Mouse (Mus musculus) liver, postnatal 0 days (tissue): ENCODE measurements around the gene Tinagl1. TPM values are rescaled to one million over a fixed set of nuclear protein-coding genes. Genes with fewer than 3 reads are reported as not detected.

Source experiments
- ATAC-seq: fragments of 200-750 bp; cut with Nextera tagmentation; 2 replicates; pipeline ENCODE4 v1.8.0; 2017; ENCODE audit warnings: mild to moderate bottlenecking, moderate library complexity
- DNase-seq: peaks from one replicate; pipeline ENCODE4 v3.0.0-alpha.2; 2016
- H3K27ac ChIP-seq: fragments of 300-500 bp; sonication (generic); 2 replicates; pipeline ENCODE4 v1.5.1; 2014; ENCODE audit warnings: antibody characterized with exemption, moderate library complexity, mild to moderate bottlenecking, low read depth
- H3K27me3 ChIP-seq: fragments of 300-500 bp; sonication (generic); 2 replicates; pipeline ENCODE4 v1.6.1; 2014; ENCODE audit warnings: low read length, control low read depth, mixed read lengths; ENCODE audit not compliant: insufficient read depth
- H3K36me3 ChIP-seq: fragments of 300-500 bp; sonication (generic); replicated peaks from 2 replicates; pipeline ENCODE4 v1.6.1; 2014; ENCODE audit warnings: mild to moderate bottlenecking, control low read depth, low read length, moderate library complexity, mixed read lengths; ENCODE audit not compliant: insufficient read depth
- H3K4me1 ChIP-seq: fragments of 300-500 bp; sonication (generic); 2 replicates; pipeline ENCODE4 v1.6.1; 2014; ENCODE audit warnings: antibody characterized with exemption, mild to moderate bottlenecking, control low read depth; ENCODE audit not compliant: insufficient read depth
- H3K4me2 ChIP-seq: fragments of 300-500 bp; sonication (generic); 2 replicates; pipeline ENCODE4 v1.6.1; 2014; ENCODE audit warnings: low read depth, mild to moderate bottlenecking, low read length, moderate library complexity, mixed read lengths
- H3K4me3 ChIP-seq: fragments of 300-500 bp; sonication (generic); 2 replicates; pipeline ENCODE4 v1.5.1; 2014; ENCODE audit warnings: low read depth, low read length
- H3K9ac ChIP-seq: fragments of 300-500 bp; sonication (generic); replicated peaks from 2 replicates; pipeline ENCODE4 v1.6.1; 2014; ENCODE audit warnings: mild to moderate bottlenecking, moderate library complexity
- H3K9me3 ChIP-seq: fragments of 300-500 bp; sonication (generic); 2 replicates; pipeline ENCODE4 v1.6.1; 2016; ENCODE audit warnings: mild to moderate bottlenecking, control low read depth, low read length, mixed read lengths
- CTCF ChIP-seq: sonication (generic); IDR thresholded peaks from 2 replicates; pipeline ENCODE4 v1.5.1; 2016; ENCODE audit warnings: antibody characterized with exemption, low read depth
- EP300 ChIP-seq: IDR thresholded peaks from 2 replicates; pipeline ENCODE4 v1.6.1; 2016; ENCODE audit warnings: antibody characterized with exemption, low read depth, mild to moderate bottlenecking
- WGBS: fragments of 180-500 bp; shearing (Covaris S2); extraction: QIAGEN DNeasy Blood & Tissue Kit; methylation state at CpG from one replicate; pipeline ENCODE4 v1.1.7; 2014; ENCODE audit not compliant: insufficient replicate concordance; 5-methylcytosine and 5-hydroxymethylcytosine counted together
- polyA plus RNA-seq: library from polyadenylated mRNA; unstranded; fragments of >200 nt; fragmentation: Nextera tagmentation; extraction: Ambion mirVana; gene quantifications from 2 replicates; pipeline ENCODE4 v1.2.1, GENCODE M21; 2015

Tinagl1 gene
- polyA plus RNA-seq, 1 experiment from 2014 or later = 22.9 TPM

GRCm38 (mm10) chr4:130181886-130182285, 7.0 kb upstream of the Tinagl1 start:
- 47% methylated on average over 4 of the region's 4 CpGs for WGBS
- H3K27me3 ChIP-seq = no peaks in the 10 kb centered on the region
- no peaks in the 10 kb centered on the region for H3K9me3 ChIP-seq
- H3K27ac ChIP-seq = no peak overlapping the region
- H3K36me3 ChIP-seq = no peaks in the 10 kb centered on the region
- TF ChIP-seq CTCF (no peak), EP300 (no peak; the same call in 1 of the 2 replicates)
- ATAC-seq = peak; percentile 41
- H3K9ac ChIP-seq = no peak overlapping the region
- H3K4me3 ChIP-seq = no peak overlapping the region
- peaks cover 3% of the 10 kb centered on the region; the same call in 1 of the 2 replicates for H3K4me1 ChIP-seq
- no peak for DNase-seq
- no peak overlapping the region for H3K4me2 ChIP-seq

GRCm38 (mm10) chr4:130180909-130181602, 6.1 kb upstream of the Tinagl1 start:
- ATAC-seq (no peak), DNase-seq (no peak)
- no peaks in the 10 kb centered on the region for H3K36me3 ChIP-seq
- no peak overlapping the region for H3K9ac ChIP-seq
- H3K4me3 ChIP-seq = no peak overlapping the region
- no peak overlapping the region for H3K27ac ChIP-seq
- H3K27me3 ChIP-seq = no peaks in the 10 kb centered on the region
- no peaks in the 10 kb centered on the region for H3K9me3 ChIP-seq
- 68% methylated on average over 7 of the region's 7 CpGs for WGBS
- TF ChIP-seq CTCF (no peak), EP300 (no peak)
- H3K4me2 ChIP-seq = no peak overlapping the region
- peaks cover 7% of the 10 kb centered on the region for H3K4me1 ChIP-seq

GRCm38 (mm10) chr4:130179876-130180275, 5.0 kb upstream of the Tinagl1 start:
- TF ChIP-seq EP300 = no peak
- TF ChIP-seq CTCF = no peak
- 68% methylated on average over 3 of the region's 3 CpGs for WGBS
- Histone ChIP-seq H3K9me3 (no peaks in the 10 kb centered on the region), H3K27ac (no peak overlapping the region), H3K36me3 (no peaks in the 10 kb centered on the region), H3K4me2 (no peak overlapping the region), H3K27me3 (0 out of 2 replicates have a peak, but pooled peaks cover 9% of the 10 kb centered on the region), H3K4me1 (peaks cover 13% of the 10 kb centered on the region), H3K9ac (no peak overlapping the region), H3K4me3 (no peak overlapping the region)
- DNase-seq (no peak), ATAC-seq (no peak)

GRCm38 (mm10) chr4:130177536-130177935, 2.6 kb upstream of the Tinagl1 start:
- Histone ChIP-seq H3K36me3 (no peaks in the 10 kb centered on the region), H3K9me3 (no peaks in the 10 kb centered on the region), H3K4me2 (no peak overlapping the region), H3K4me3 (no peak overlapping the region), H3K27ac (peak overlapping the region; percentile 16; the same call in 1 of the 2 replicates), H3K9ac (no peak overlapping the region), H3K27me3 (0 out of 2 replicates have a peak, but pooled peaks cover 9% of the 10 kb centered on the region), H3K4me1 (peaks cover 27% of the 10 kb centered on the region)
- ATAC-seq (no peak), DNase-seq (no peak)
- TF ChIP-seq CTCF = no peak
- no peak for TF ChIP-seq EP300
- 45% methylated on average over 7 of the region's 7 CpGs for WGBS

GRCm38 (mm10) chr4:130177087-130177486, 2.2 kb upstream of the Tinagl1 start:
- Histone ChIP-seq H3K9me3 (no peaks in the 10 kb centered on the region), H3K4me3 (no peak overlapping the region), H3K27me3 (0 out of 2 replicates have a peak, but pooled peaks cover 9% of the 10 kb centered on the region), H3K4me2 (no peak overlapping the region), H3K4me1 (peaks cover 27% of the 10 kb centered on the region), H3K9ac (no peak overlapping the region), H3K36me3 (no peaks in the 10 kb centered on the region), H3K27ac (0 out of 2 replicates have a peak overlapping the region, but pooled peaks have one; percentile 16)
- ATAC-seq (peak; percentile 26; the same call in 1 of the 2 replicates), DNase-seq (no peak)
- WGBS = 50% methylated on average over 4 of the region's 4 CpGs
- TF ChIP-seq CTCF = no peak
- TF ChIP-seq EP300 = peak; percentile 35; the same call in 1 of the 2 replicates

- Histone ChIP-seq H3K4me1 (peaks cover 26% of the 10 kb centered on the region), H3K9me3 (no peaks in the 10 kb centered on the region), H3K9ac (no peak overlapping the region), H3K27me3 (0 out of 2 replicates have a peak, but pooled peaks cover 9% of the 10 kb centered on the region), H3K4me2 (no peak overlapping the region), H3K4me3 (no peak overlapping the region), H3K27ac (peak overlapping the region; percentile 78; the same call in 1 of the 2 replicates), H3K36me3 (no peaks in the 10 kb centered on the region)
- no peak for ATAC-seq
- no peak for DNase-seq
- 74% methylated on average over 5 of the region's 5 CpGs for WGBS
- no peak for TF ChIP-seq EP300
- TF ChIP-seq CTCF = no peak
Observed at GRCm38 (mm10) chr4:130176156-130176720, 1.3 kb upstream of the Tinagl1 start.
